In genomic region chr14:30944745-30945144, GRCm38 (mm10) we compare ENCODE assay signal across 28 mouse cellular contexts. TPM values are rescaled to one million over a fixed set of nuclear protein-coding genes. Genes with fewer than 3 reads are reported as not detected.
DNase-seq lines count a peak whose midpoint lies in the region; ATAC-seq and TF ChIP-seq lines count a peak whose summit lies in the region.
"Had no signal": no experiment of that assay in that cellular context is flagged by ENCODE, and none has a peak within 500 bp of the region (broad histone marks: within the 10 kb centered on the region; RNA-seq: fewer than 3 reads in every experiment).

No protein-coding gene starts in this region.

- dilution Hi-C loops in CH12.LX (cut with MboI; ENCODE audit: extremely low pct_ligation_motif_present, extremely low pct_unique_long_range_greater_than_20kb, low sequenced_read_pairs), result no loop called here

- in situ Hi-C loops in CH12.LX (cut with MboI; ENCODE audit: low pct_ligation_motif_present, low pct_unique_long_range_greater_than_20kb, low sequenced_read_pairs), result no loop called here

- TF ChIP-seq POLR2A in CH12.LX (IDR thresholded peaks at IDR 0.05; ENCODE audit: low read depth, low read length), result no peak

- H3K9me3 ChIP-seq in CH12.LX (replicated peaks; ENCODE audit: low read length), result no peaks in the 10 kb centered on the region
- H3K9me3 ChIP-seq in liver, embryonic 15.5 days (replicated peaks), result no peaks in the 10 kb centered on the region
- no peaks in the 10 kb centered on the region for H3K9me3 ChIP-seq in kidney, embryonic 15.5 days (replicated peaks)
- H3K9me3 ChIP-seq: hindbrain, embryonic 12.5 days; midbrain, embryonic 15.5 days had no signal

- TF ChIP-seq EP300 in CH12.LX (IDR thresholded peaks at IDR 0.05; ENCODE audit: low read length), result no peak

- DNase-seq in layer of hippocampus, adult 2 months (ENCODE audit: low spot score in 2 of 2), result no peak
- no peak for DNase-seq in layer of hippocampus, adult 11-12 months (ENCODE audit: low spot score)
- no peak for DNase-seq in CH12.LX (ENCODE audit: extremely low read depth)
- DNase-seq in cerebellum, postnatal 36 days, result no peak
- DNase-seq: cerebellum, adult 11 months; cerebellum, postnatal 14 days; embryo, embryonic 11 days; gastrocnemius, postnatal 36 days; left cerebral cortex, postnatal 4 days; right cerebral cortex, postnatal 4 days; thymus, postnatal 36 days had no signal

- peak overlapping the region; percentile 94 for H3K9ac ChIP-seq in CH12.LX (ENCODE audit: insufficient read depth, low read depth)
- H3K9ac ChIP-seq in liver, embryonic 15.5 days, result no peak overlapping the region
- no peak overlapping the region for H3K9ac ChIP-seq in kidney, embryonic 15.5 days
- H3K9ac ChIP-seq: hindbrain, embryonic 12.5 days; midbrain, embryonic 15.5 days had no signal

- TF ChIP-seq CTCF in layer of hippocampus, adult 2 months (conservative IDR thresholded peaks at IDR 0.05), result no peak
- TF ChIP-seq CTCF in CH12.LX (conservative IDR thresholded peaks at IDR 0.05 in 1 of 2, IDR thresholded peaks at IDR 0.05 in 1 of 2; ENCODE audit: low read depth in 2 of 2, low read length in 2 of 2), result no peak

- TF ChIP-seq RAD21 in CH12.LX (IDR thresholded peaks at IDR 0.05; ENCODE audit: low read depth, low read length), result no peak

- peaks cover 29 to 38% of the 10 kb centered on the region in 2 experiments for H3K4me1 ChIP-seq in CH12.LX (ENCODE audit: control insufficient read depth in 1 of 2, insufficient read depth in 2 of 2)
- no peaks in the 10 kb centered on the region for H3K4me1 ChIP-seq in brown adipose tissue, adult 24 weeks (ENCODE audit: control insufficient read depth, insufficient read depth, insufficient read length, low read length)
- H3K4me1 ChIP-seq in liver, embryonic 15.5 days (replicated peaks), result peaks cover 11% of the 10 kb centered on the region; the same call in 1 of the 2 replicates
- peaks cover 7% of the 10 kb centered on the region; the same call in 1 of the 2 replicates for H3K4me1 ChIP-seq in kidney, embryonic 15.5 days
- H3K4me1 ChIP-seq: hindbrain, embryonic 12.5 days; midbrain, embryonic 15.5 days had no signal

- peaks cover 2% of the 10 kb centered on the region for H3K27me3 ChIP-seq in CH12.LX (replicated peaks)
- no peaks in the 10 kb centered on the region for H3K27me3 ChIP-seq in liver, embryonic 15.5 days
- H3K27me3 ChIP-seq in kidney, embryonic 15.5 days, result 0 out of 2 replicates have a peak, but pooled peaks cover 3% of the 10 kb centered on the region
- H3K27me3 ChIP-seq: midbrain, embryonic 15.5 days had no signal

- WGBS in liver, embryonic 15.5 days (ENCODE audit: insufficient replicate concordance), result 53% methylated on average over 2 of the region's 2 CpGs
- WGBS in kidney, embryonic 15.5 days, result 84% methylated on average over 2 of the region's 2 CpGs

- ATAC-seq in liver, embryonic 15.5 days (ENCODE audit: insufficient read depth), result peak; percentile 77
- ATAC-seq in cerebellum, adult (ENCODE audit: insufficient number of reproducible peaks, low FRiP score, low TSS enrichment), result no peak
- ATAC-seq in kidney, embryonic 15.5 days (replicated peaks; ENCODE audit: low FRiP score), result no peak
- ATAC-seq: forebrain, embryonic 16.5 days; midbrain, embryonic 15.5 days had no signal

- 0 out of 2 replicates have a peak overlapping the region, but pooled peaks have one; percentile 29 for H3K27ac ChIP-seq in layer of hippocampus, adult 2 months
- H3K27ac ChIP-seq in CH12.LX (ENCODE audit: insufficient read depth, low read depth), result peak overlapping the region; percentile 96
- H3K27ac ChIP-seq in brown adipose tissue, adult 24 weeks (replicated peaks; ENCODE audit: low read depth, low read length), result peak overlapping the region; percentile 74
- H3K27ac ChIP-seq in liver, embryonic 15.5 days (replicated peaks), result peak overlapping the region; percentile 69
- H3K27ac ChIP-seq in kidney, embryonic 15.5 days, result no peak overlapping the region
- H3K27ac ChIP-seq: hindbrain, embryonic 12.5 days; kidney, postnatal 0 days; midbrain, embryonic 15.5 days had no signal

- H3K4me3 ChIP-seq in layer of hippocampus, adult 2 months, result no peak overlapping the region
- peak overlapping the region; percentile 5 to 47 (median 36) for H3K4me3 ChIP-seq in CH12.LX (replicated peaks in 1 of 3; ENCODE audit: low read depth in 2 of 3, low read length in 2 of 3, poor library complexity in 1 of 3)
- H3K4me3 ChIP-seq in brown adipose tissue, adult 24 weeks (ENCODE audit: insufficient read depth, low read depth, low read length), result no peak overlapping the region
- H3K4me3 ChIP-seq in liver, embryonic 15.5 days (replicated peaks), result no peak overlapping the region
- H3K4me3 ChIP-seq in kidney, embryonic 15.5 days (replicated peaks), result no peak overlapping the region
- H3K4me3 ChIP-seq: hindbrain, embryonic 12.5 days; midbrain, embryonic 15.5 days; myocyte had no signal

- no peaks in the 10 kb centered on the region for H3K79me2 ChIP-seq in CH12.LX (replicated peaks; ENCODE audit: control insufficient read depth, extremely low read depth, insufficient read depth, poor library complexity, severe bottlenecking)

- peaks cover 0 to 4% of the 10 kb centered on the region in 2 experiments for H3K36me3 ChIP-seq in CH12.LX (replicated peaks in 1 of 2; ENCODE audit: control insufficient read depth in 1 of 2, insufficient read depth in 1 of 2, low read length in 1 of 2)
- no peaks in the 10 kb centered on the region for H3K36me3 ChIP-seq in liver, embryonic 15.5 days (replicated peaks)
- no peaks in the 10 kb centered on the region for H3K36me3 ChIP-seq in kidney, embryonic 15.5 days
- H3K36me3 ChIP-seq: hindbrain, embryonic 12.5 days; midbrain, embryonic 15.5 days had no signal

- peak overlapping the region; percentile 73 for H3K4me2 ChIP-seq in CH12.LX (ENCODE audit: insufficient read depth, low read depth, poor library complexity, severe bottlenecking)
- no peak overlapping the region for H3K4me2 ChIP-seq in liver, embryonic 15.5 days
- no peak overlapping the region for H3K4me2 ChIP-seq in kidney, embryonic 15.5 days
- H3K4me2 ChIP-seq: heart, embryonic 11.5 days; hindbrain, embryonic 12.5 days; midbrain, embryonic 15.5 days had no signal

TF ChIP-seq in CH12.LX, 34 proteins besides CTCF, POLR2A, EP300 and RAD21 (continues in another document):
- TF ChIP-seq IRF4 (IDR thresholded peaks at IDR 0.05; ENCODE audit: low read depth, low read length), result no peak
- TF ChIP-seq ZC3H11A (IDR thresholded peaks at IDR 0.05; ENCODE audit: low read depth, low read length), result no peak
- TF ChIP-seq CHD2 (IDR thresholded peaks at IDR 0.05; ENCODE audit: low read length), result no peak
- no peak for TF ChIP-seq MAFK (IDR thresholded peaks at IDR 0.05; ENCODE audit: insufficient replicate concordance, low read length)
- TF ChIP-seq ETS1 (conservative IDR thresholded peaks at IDR 0.05; ENCODE audit: low read depth, low read length), result no peak
- no peak for TF ChIP-seq MEF2A (IDR thresholded peaks at IDR 0.05; ENCODE audit: borderline replicate concordance, low read depth, low read length)
- TF ChIP-seq ZMIZ1 (IDR thresholded peaks at IDR 0.05; ENCODE audit: low read depth, low read length), result no peak

RNA-seq across cellular contexts. Expression of gene Itih1, which starts 1.7 kb away (rescaled TPM):
- total RNA-seq in layer of hippocampus, adult 2 months (2021), result not detected
- total RNA-seq in CH12.LX (2012; rRNA removed), result 0.04 TPM in 1 of 2 replicates, not detected in the other
- not detected in 2 replicates for total RNA-seq in CH12.LX (2014; rRNA removed)
- not detected in 2 replicates for polyA plus RNA-seq in CH12.LX (2012; ENCODE audit: insufficient read length, low read depth)
- 0.55 TPM in 1 of 2 replicates, not detected in the other for polyA plus RNA-seq in brown adipose tissue, adult 24 weeks (2012; ENCODE audit: insufficient read depth, insufficient read length, missing spikeins)
- 53.8 and 71.1 TPM in 2 replicates for polyA plus RNA-seq in liver, embryonic 15.5 days (2015; fragmentation: Nextera tagmentation; extraction: Ambion mirVana)
- polyA plus RNA-seq in kidney, embryonic 15.5 days (2015; fragmentation: Nextera tagmentation; extraction: Ambion mirVana), result 0.30 and 0.55 TPM in 2 replicates
- total RNA-seq: adrenal gland, adult 18-20 months; heart, postnatal 10 days; layer of hippocampus, adult 8-10 months; left cerebral cortex, postnatal 4 days had no signal
- polyA plus RNA-seq: C2C12; embryonic facial prominence, embryonic 14.5 days; forebrain, embryonic 16.5 days; hindbrain, embryonic 12.5 days; intestine, embryonic 14.5 days; midbrain, embryonic 15.5 days; neural tube, embryonic 14.5 days had no signal

RNA-seq across cellular contexts. Expression of gene Nek4, which starts 6.4 kb away (rescaled TPM):
- total RNA-seq in layer of hippocampus, adult 2 months (2021), result 10 to 100 TPM; 19.1 to 21.9 TPM
- total RNA-seq in CH12.LX (2012; rRNA removed), result 15.5 and 17.4 TPM in 2 replicates
- total RNA-seq in CH12.LX (2014; rRNA removed), result 17.1 and 17.5 TPM in 2 replicates
- polyA plus RNA-seq in CH12.LX (2012; ENCODE audit: insufficient read length, low read depth), result 17.6 and 18.3 TPM in 2 replicates
- 4.9 and 5.0 TPM in 2 replicates for polyA plus RNA-seq in brown adipose tissue, adult 24 weeks (2012; ENCODE audit: insufficient read depth, insufficient read length, missing spikeins)
- polyA plus RNA-seq in liver, embryonic 15.5 days (2015; fragmentation: Nextera tagmentation; extraction: Ambion mirVana), result 3.5 and 4.1 TPM in 2 replicates
- polyA plus RNA-seq in kidney, embryonic 15.5 days (2015; fragmentation: Nextera tagmentation; extraction: Ambion mirVana), result 17.3 and 17.4 TPM in 2 replicates

RNA-seq across cellular contexts. Expression of gene Itih3, which starts 21.2 kb away (rescaled TPM):
- total RNA-seq in layer of hippocampus, adult 2 months (2021), result 10 to 100 TPM; 27.6 to 28.6 TPM
- total RNA-seq in CH12.LX (2012; rRNA removed) (not detected in 2 replicates), CH12.LX (2014; rRNA removed) (not detected in 2 replicates)
- polyA plus RNA-seq in CH12.LX (2012; ENCODE audit: insufficient read length, low read depth), result not detected in 2 replicates
- 0.55 TPM in 1 of 2 replicates, not detected in the other for polyA plus RNA-seq in brown adipose tissue, adult 24 weeks (2012; ENCODE audit: insufficient read depth, insufficient read length, missing spikeins)
- 434 and 589 TPM in 2 replicates for polyA plus RNA-seq in liver, embryonic 15.5 days (2015; fragmentation: Nextera tagmentation; extraction: Ambion mirVana)
- 2.6 and 5.0 TPM in 2 replicates for polyA plus RNA-seq in kidney, embryonic 15.5 days (2015; fragmentation: Nextera tagmentation; extraction: Ambion mirVana)

RNA-seq across cellular contexts. Expression of gene Glt8d1, which starts 56.5 kb away (rescaled TPM):
- total RNA-seq in layer of hippocampus, adult 2 months (2021), result 10 to 100 TPM; 39.9 to 49.9 TPM
- 12.6 and 13.8 TPM in 2 replicates for total RNA-seq in CH12.LX (2012; rRNA removed)
- total RNA-seq in CH12.LX (2014; rRNA removed), result 22.5 and 24.9 TPM in 2 replicates
- polyA plus RNA-seq in CH12.LX (2012; ENCODE audit: insufficient read length, low read depth), result 11.1 and 11.7 TPM in 2 replicates
- 12.4 and 13.8 TPM in 2 replicates for polyA plus RNA-seq in brown adipose tissue, adult 24 weeks (2012; ENCODE audit: insufficient read depth, insufficient read length, missing spikeins)
- polyA plus RNA-seq in liver, embryonic 15.5 days (2015; fragmentation: Nextera tagmentation; extraction: Ambion mirVana), result 15.1 and 17.1 TPM in 2 replicates
- polyA plus RNA-seq in kidney, embryonic 15.5 days (2015; fragmentation: Nextera tagmentation; extraction: Ambion mirVana), result 66.4 and 70.1 TPM in 2 replicates

RNA-seq across cellular contexts. Expression of gene Spcs1, which starts 56.7 kb away (rescaled TPM):
- total RNA-seq in layer of hippocampus, adult 2 months (2021), result 100 to 1,000 TPM; 156 to 162 TPM
- total RNA-seq in CH12.LX (2012; rRNA removed) (150 and 179 TPM in 2 replicates), CH12.LX (2014; rRNA removed) (344 and 351 TPM in 2 replicates)
- polyA plus RNA-seq in CH12.LX (2012; ENCODE audit: insufficient read length, low read depth), result 176 and 181 TPM in 2 replicates
- 153 and 202 TPM in 2 replicates for polyA plus RNA-seq in brown adipose tissue, adult 24 weeks (2012; ENCODE audit: insufficient read depth, insufficient read length, missing spikeins)
- 230 and 264 TPM in 2 replicates for polyA plus RNA-seq in liver, embryonic 15.5 days (2015; fragmentation: Nextera tagmentation; extraction: Ambion mirVana)
- 385 and 440 TPM in 2 replicates for polyA plus RNA-seq in kidney, embryonic 15.5 days (2015; fragmentation: Nextera tagmentation; extraction: Ambion mirVana)

Comparison
In these comparisons a context has a peak if more than half of its experiments do, and no peak if none do; other contexts are left out.
1. H3K4me3 ChIP-seq: peak in CH12.LX (3 of 3); none in layer of hippocampus, adult 2 months (single experiment), brown adipose tissue, adult 24 weeks (single experiment), liver, embryonic 15.5 days (single experiment) and kidney, embryonic 15.5 days (single experiment).
2. RNA of gene Itih1, which starts 1.7 kb away (polyA plus RNA-seq): 53.8 to 71.1 TPM in liver, embryonic 15.5 days; 0.55 TPM in brown adipose tissue, adult 24 weeks, 0.30 to 0.55 TPM in kidney, embryonic 15.5 days and not detected in CH12.LX; every median in the first group is over 10 times any median in the second.
3. RNA of gene Itih3, which starts 21.2 kb away (polyA plus RNA-seq): 434 to 589 TPM in liver, embryonic 15.5 days; 2.6 to 5.0 TPM in kidney, embryonic 15.5 days, 0.55 TPM in brown adipose tissue, adult 24 weeks and not detected in CH12.LX; every median in the first group is over 10 times any median in the second.